Mouse (Mus musculus): ENCODE measurements around the gene Arhgap42.

Arhgap42 gene

DNA sequence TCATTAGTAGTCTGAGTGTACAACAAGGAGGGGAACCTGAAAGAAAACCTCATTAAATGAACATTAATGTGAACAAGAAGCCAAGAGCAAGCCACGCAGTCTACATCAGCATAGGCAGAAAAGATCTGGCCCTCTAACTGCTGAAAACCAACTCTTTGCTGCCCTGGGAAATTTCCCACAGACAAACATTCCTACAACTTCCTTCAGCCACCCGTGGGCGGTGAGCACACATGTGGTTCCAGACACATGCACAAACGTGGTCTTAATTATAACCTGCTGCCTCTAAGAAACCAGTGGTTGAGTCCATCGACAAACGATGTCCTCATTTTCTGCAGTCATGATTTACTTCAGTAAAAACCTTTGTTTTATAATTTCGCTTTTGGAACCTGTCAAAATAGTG is 96.3 kb downstream of the Arhgap42 start:
- no peak for DNase-seq (ENCODE audit: low spot score)

- no peak for DNase-seq (ENCODE audit: low spot score)
Measured at GRCm38 (mm10) chr9:9142144-9142543, 96.8 kb downstream of the Arhgap42 start.

DNA sequence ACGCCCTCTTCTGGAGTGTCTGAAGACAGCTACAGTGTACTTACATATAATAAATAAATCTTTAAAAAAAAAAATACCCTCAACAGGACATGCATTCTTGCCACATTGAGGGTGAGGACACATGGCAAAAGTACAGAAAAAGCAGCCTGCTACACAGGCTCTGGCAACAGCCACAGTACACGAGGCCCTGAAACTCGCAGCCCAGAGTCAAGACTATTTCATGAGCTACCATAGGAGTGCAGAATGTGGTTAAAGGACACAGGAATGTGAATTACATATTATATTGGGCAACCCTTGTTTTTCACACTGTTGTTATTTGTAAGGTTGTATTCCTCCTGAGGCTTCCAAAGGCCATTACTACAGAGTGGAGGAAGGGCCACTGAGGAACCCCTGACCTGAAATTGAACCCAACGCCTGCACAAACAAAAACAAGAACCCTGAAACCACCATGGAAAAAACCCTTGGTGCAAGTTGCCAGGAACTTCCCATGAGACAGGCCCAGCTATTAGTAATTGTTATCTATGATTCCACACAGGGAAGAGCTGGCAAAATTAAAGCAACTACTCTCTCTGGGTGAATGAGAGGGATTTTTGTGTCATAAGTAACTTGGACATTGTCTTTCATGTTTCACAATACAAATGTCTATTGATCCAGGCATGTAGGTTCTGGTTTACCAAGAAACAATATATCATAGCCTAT is 109.8 kb downstream of the Arhgap42 start:
- DNase-seq (ENCODE audit: low spot score), result no peak

DNA sequence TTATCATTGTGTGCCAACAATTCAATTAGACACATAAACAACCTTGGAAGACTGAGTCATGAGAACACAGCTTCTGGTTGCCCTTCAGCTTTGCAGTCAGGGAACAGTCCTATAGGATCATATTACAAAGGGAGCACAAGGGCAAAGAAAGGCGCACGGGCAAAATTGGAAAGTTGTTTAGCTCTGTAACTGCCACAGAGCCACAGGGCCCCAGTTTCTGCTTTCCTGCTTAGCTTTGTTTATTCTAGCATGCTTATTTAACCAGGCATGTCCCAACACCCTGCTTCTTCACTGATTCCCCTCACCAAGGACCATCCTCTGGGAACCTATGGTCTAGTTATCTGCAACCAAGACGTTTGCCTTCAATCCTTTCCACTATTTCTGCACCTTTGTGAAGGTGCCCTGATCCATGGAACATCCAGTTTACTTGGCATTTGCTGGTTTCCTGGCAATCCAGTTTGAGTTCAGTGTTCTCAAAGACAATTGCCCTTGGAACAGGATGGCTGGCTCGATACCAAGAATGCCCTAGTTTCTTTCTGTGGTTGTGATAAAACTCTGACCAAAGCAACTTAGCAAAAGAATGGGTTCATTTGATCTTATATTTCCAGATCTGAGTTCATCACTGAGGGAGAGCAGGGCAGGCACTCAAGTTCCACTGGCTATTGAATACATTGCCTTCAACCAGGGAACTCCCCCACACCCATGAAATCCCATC is 111.7 kb downstream of the Arhgap42 start:
- DNase-seq (ENCODE audit: low spot score), result no peak

GRCm38 (mm10) chr9:9124156-9124555 is 114.7 kb downstream of the Arhgap42 start:
- DNase-seq (ENCODE audit: low spot score), result no peak

- no peak for DNase-seq (ENCODE audit: low spot score)
Measured at GRCm38 (mm10) chr9:9114266-9114665, 124.6 kb downstream of the Arhgap42 start.

- DNase-seq (ENCODE audit: low spot score), result no peak
Measured at GRCm38 (mm10) chr9:9113847-9114246, 125.1 kb downstream of the Arhgap42 start.

- DNase-seq (ENCODE audit: low spot score), result no peak
Measured at GRCm38 (mm10) chr9:9112921-9113320, 126.0 kb downstream of the Arhgap42 start.

GRCm38 (mm10) chr9:9107697-9108096 is 131.2 kb downstream of the Arhgap42 start:
- DNase-seq (ENCODE audit: low spot score), result no peak

DNA sequence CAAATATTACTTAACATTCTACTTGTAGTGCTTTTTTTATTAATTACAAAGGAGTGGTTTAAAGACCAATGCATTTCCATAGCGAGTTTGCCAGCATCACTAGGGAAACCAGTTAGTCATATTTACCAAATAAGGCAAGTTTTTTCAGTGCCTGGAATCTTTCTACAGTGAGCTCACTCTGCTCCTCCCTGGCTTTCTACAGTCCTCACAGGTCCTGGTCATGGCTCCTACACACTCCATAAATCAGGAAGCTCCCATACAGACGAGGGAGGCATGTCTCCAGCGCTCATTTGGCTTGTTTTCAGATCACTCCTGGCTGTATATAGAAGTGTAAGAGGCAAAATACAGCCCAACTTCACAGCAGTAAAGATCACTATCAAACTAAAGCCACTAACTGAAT is 134.1 kb downstream of the Arhgap42 start:
- no peak for DNase-seq (ENCODE audit: low spot score)

GRCm38 (mm10) chr9:9102158-9102514 is 136.8 kb downstream of the Arhgap42 start:
- no peak for DNase-seq (ENCODE audit: low spot score)

GRCm38 (mm10) chr9:9101482-9102157 is 137.3 kb downstream of the Arhgap42 start:
- DNase-seq (ENCODE audit: low spot score), result no peak

- DNase-seq (ENCODE audit: low spot score), result no peak
Measured at GRCm38 (mm10) chr9:9101055-9101454, 137.8 kb downstream of the Arhgap42 start.

DNA sequence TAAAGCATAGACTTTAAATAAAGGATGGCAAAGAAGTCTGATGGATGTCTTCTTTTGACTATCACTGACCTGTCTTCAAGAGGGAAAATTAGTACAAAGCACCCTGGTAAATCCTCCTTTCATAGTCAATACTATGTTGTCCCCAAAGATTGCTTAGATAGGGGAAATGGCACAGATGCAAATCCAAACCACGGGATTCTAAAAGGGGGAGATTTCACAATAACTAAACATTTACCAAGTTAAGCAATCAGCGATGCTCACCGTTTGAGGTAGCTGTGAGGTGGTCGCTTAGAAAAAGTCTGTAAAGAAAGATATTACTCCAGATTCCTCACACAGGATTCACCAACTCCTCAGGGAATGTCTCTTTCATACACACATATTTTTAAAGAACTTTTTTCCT is 141.1 kb downstream of the Arhgap42 start:
- DNase-seq (ENCODE audit: low spot score), result no peak

DNA sequence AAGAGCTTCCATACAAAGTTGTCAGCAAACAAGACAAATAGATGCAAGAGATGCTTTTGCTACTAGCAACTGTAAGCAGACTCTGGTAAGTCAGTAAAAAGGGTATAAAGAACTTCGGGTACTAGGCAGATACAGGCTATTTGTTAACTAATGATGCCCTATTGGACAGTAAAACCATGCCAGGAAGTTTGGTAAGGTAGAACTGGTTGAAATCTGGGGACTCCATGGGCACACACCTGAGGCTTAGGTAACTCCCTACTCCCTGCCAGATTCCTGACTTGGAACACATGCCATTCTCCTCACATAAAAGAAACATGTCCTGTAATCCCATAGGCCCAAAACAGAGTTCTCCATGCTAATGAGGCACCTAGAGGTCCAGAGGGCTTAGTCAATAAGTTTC is 142.1 kb downstream of the Arhgap42 start:
- no peak for DNase-seq (ENCODE audit: low spot score)

DNA sequence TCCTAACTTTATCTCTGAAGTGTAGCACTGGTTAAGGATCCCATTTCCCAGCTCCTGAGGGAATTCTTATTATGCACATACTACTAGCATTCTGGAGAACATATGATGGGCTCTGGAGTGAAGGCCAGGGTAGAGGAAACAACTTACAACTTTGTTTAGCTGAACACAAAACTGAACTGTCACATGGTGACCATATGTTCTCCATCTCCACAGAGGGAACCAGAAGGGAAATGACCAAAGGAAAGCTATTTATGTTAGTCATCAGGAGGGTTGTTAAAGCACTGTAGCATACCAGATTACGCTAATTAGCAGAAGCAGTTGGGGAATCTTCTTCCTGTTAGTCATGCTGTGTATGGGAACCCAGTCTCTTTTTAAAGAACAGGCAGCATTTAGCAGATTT is 145.8 kb downstream of the Arhgap42 start:
- no peak for DNase-seq (ENCODE audit: low spot score)

GRCm38 (mm10) chr9:9083441-9083840 is 155.5 kb downstream of the Arhgap42 start:
- no peak for DNase-seq (ENCODE audit: low spot score)

DNA sequence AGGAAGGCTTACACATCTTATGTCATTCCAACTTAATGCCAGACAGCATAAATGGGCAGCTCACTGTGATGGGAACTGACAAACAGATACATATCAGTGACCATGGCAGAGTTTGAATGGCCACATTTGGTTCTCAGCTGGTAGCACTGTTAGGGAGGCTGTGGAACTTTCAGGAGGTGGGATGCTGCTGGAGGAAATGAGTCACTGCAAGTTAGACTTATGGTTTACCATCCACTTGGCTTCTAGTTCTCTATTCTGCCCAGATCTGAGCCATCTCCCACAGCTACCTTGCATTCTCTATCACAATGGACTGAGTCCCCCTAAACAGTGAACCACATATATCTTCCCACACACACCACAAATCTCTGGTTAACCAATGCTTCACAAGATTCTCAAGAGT is 186.0 kb downstream of the Arhgap42 start:
- no peak for DNase-seq (ENCODE audit: low spot score)

GRCm38 (mm10) chr9:9051184-9051583 is 187.7 kb downstream of the Arhgap42 start:
- DNase-seq (ENCODE audit: low spot score), result no peak

GRCm38 (mm10) chr9:9049202-9049601 is 189.7 kb downstream of the Arhgap42 start:
- DNase-seq (ENCODE audit: low spot score), result no peak

- DNase-seq (ENCODE audit: low spot score), result no peak
Measured at GRCm38 (mm10) chr9:9041009-9041408, 197.9 kb downstream of the Arhgap42 start.

- DNase-seq (ENCODE audit: low spot score), result no peak
Measured at GRCm38 (mm10) chr9:9037017-9037671, 201.8 kb downstream of the Arhgap42 start.

DNA sequence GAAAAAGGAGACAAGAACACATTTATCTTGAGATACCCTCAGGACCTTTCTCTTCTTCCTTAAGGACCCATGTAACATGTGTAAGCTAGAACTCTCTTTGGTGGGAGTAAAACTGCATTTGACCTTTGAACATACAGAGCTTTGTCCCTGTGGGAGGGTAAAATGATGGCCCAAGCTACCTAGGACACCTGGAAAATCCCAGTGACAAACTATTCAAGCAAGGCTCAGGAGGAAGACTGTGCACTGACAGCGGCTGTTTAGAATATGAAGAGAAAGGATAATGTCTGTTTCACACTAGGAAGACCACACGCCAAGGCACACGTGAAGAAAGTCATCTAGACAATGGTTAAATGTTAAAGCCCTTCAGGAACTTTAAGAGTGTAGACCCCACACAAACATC is 211.0 kb downstream of the Arhgap42 start:
- no peak for DNase-seq (ENCODE audit: low spot score)

Measured in urinary bladder, postnatal 10 days (tissue).